Mouse (Mus musculus) cerebellum, postnatal 14 days (tissue): ENCODE measurements around the gene Thsd7b.
A peak's percentile ranks its signal among the peaks of the same experiment; 100 is the strongest.

ENCODE experiments used
- DNase-seq, 2 experiments: peaks; one replicate each; pipeline ENCODE4 v3.0.0; 2021; ENCODE audit warnings: mixed read lengths in 2 of 2

Thsd7b gene

GRCm38 (mm10) chr1:129526967-129527366 is 253.9 kb downstream of the Thsd7b start:
- DNase-seq, result peak; percentile 65 to 80

DNA sequence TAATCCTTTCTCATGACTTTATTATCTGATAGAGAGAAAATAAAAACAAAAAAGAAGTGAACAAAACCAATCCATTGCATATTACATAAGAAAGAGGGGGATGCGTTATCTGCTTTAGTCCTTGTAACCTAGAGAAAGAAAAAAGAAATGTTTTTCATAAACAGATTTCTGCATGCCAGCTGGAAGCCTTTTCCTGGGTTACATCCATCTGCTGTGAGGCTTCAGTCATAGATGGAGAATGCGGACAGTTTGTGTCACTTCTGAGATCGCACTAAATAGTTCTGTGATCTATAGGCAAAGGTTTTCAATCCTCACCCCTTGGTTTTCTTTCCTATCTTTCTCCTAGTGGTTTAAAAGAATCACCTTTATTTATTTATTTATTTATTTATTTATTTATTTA is 259.1 kb downstream of the Thsd7b start:
- peak; percentile 22 to 39 for DNase-seq

DNA sequence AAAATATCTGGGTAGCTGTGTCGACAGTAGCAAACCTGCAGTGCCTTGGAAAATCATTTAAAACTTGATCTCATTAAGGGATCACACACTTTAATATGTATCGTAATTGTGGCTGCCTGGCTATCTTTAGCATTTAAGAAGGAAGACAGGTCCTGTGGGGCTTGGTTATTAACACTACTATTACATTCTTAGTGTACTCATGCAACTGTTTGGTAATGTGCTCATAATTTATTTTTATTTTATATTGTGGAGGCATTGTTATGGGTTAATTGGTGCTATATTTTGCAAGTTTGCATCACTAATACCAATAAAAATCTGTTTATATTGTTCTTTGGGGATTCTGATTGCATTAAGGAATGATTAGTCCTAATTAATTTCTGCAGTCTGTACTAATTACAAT is 265.4 kb downstream of the Thsd7b start:
- DNase-seq, result no peak

DNA sequence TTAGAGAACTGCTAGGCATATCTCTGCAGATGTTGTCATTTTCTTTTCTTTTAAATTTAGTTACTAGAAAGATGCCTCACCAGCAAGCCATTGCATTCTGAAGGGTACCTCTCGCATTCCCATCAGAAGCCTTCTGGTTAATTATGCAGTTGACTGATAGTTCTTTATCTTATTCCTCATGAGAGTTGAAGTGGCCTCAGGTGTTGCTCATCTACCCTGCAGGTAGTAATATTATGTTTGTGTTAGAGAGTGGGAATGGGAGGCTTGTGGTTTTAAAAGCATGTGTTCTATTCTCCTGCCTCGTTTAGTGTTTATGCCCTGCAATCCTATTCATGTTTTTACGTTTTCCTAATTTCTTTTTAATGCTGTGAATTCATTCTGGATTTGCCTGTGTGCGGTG is 265.9 kb downstream of the Thsd7b start:
- no peak for DNase-seq

GRCm38 (mm10) chr1:129540751-129541150 is 267.6 kb downstream of the Thsd7b start:
- no peak for DNase-seq

- no peak for DNase-seq
These were observed 269.6 kb downstream of the Thsd7b start for GRCm38 (mm10) chr1:129542563-129543146.

DNA sequence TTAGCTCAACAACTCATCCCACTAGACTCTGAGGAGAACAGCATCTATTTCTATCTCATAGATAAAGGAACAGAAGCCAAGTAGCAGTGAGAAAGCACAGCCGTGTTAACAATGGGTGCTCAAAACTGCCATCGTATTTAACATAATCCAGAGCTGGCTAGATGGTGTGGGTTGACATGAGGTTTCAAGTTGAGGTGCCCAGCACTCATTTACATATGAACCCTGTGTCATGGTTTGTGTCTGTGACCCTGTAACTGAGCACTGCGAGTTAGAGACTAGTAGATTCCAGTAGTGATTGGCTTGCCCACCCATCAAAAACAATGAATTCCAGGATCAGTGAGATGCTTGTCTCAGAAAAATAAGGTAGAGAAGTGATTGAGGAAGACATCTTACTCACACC is 270.1 kb downstream of the Thsd7b start:
- no peak for DNase-seq

GRCm38 (mm10) chr1:129558054-129558453 is 285.0 kb downstream of the Thsd7b start:
- no peak for DNase-seq

- no peak for DNase-seq
These were observed 286.0 kb downstream of the Thsd7b start for GRCm38 (mm10) chr1:129559137-129559536.

DNA sequence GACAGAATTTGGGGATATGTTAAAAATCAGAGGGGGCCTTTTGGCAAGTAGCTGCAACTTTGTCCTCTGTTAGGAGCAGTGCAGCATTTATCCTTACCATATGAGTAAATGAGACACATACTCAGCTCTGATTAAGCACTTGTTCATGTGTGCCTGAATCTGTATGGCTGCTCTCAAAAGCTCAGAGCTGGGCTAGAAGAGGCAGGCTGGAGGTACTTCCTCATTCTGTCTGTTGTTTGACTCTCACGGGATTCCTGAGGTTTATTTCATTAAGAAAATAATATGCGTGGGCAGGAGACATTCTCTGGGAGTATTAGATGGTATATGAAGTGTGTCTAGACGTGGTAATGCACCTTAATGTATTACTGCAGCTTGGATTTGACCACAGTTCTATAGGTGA is 286.7 kb downstream of the Thsd7b start:
- no peak for DNase-seq

- no peak for DNase-seq
These were observed 289.6 kb downstream of the Thsd7b start for GRCm38 (mm10) chr1:129562707-129563106.

DNA sequence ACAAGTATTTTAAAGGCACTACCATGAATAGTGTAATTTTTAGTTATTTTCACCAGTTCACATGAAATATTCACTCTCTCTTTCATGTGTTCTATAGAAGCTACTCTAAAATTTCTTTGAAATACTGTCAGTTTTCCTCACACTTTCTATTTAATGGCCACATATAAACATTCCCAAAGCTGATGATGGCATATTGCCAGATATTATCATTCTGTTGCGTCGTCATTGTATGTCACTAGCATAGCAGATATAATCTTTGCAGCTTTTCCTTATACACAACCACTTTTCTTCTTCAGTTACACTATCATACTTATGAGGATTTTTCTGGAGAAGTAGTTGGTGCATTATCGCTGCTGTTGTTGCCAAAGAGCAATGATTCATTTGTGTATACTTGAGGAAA is 297.4 kb downstream of the Thsd7b start:
- no peak for DNase-seq

GRCm38 (mm10) chr1:129579955-129580354 is 306.9 kb downstream of the Thsd7b start:
- no peak for DNase-seq

DNA sequence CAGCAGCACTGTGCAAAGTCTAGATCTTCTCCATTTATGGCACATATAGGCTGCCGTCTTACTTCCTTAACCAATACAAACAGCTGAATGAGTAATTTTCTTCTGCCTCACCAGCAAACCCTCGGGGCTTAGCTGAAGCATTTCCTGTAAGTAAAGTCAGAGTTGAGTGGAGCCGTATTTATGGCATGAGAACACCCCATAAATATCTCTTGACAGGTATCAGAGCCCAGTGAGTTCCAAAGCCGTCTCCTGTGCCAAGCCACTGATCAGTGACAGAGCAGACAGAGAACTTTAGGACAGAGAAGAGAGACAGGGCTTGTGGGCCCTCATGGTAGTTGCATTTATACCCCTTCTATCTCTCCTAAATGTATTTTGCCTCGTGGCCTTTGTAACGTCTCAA is 313.5 kb downstream of the Thsd7b start:
- no peak for DNase-seq

GRCm38 (mm10) chr1:129589366-129590002 is 316.4 kb downstream of the Thsd7b start:
- peak in 1 of 2 experiments; percentile 19 for DNase-seq

DNA sequence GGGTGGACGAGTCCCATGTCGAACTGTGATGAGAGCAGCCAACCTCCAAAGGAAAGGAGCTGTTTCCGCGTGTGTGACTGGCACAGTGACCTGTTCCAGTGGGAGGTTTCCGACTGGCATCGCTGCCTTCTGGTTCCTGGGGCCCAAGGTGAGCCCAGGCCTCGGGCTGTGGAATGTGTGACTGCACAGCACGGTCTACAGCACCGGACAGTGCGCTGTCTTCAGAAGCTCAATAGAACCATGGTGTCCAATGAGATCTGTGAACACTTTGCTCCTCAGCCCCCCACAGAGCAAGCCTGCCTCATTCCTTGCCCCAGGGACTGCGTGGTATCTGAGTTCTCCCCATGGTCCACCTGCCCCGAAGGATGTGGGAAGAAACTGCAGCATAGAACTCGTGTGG is 322.3 kb downstream of the Thsd7b start:
- no peak for DNase-seq

- no peak for DNase-seq
These were observed 327.8 kb downstream of the Thsd7b start for GRCm38 (mm10) chr1:129600933-129601332.

DNA sequence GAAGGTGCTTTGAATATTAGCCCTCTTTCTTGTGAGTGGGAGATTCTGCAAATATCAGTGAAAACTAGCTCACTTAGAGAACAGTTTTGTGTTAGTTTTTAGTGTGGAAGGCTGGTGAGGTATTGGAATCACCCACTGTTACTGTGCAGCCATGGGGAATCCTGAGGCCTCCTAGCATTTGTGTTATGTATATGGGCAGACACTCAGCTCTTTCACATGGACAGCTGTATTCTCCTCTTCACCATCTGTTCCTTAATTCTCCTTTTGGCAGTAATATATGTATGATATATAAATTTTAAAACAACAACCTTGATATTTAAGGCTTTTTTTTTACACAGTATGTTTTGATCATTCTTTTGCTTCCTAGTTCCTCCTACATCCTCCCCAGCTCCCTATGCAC is 329.2 kb downstream of the Thsd7b start:
- DNase-seq, result no peak

- DNase-seq, result no peak
These were observed 335.3 kb downstream of the Thsd7b start for GRCm38 (mm10) chr1:129608395-129608794.

GRCm38 (mm10) chr1:129616080-129616479 is 343.0 kb downstream of the Thsd7b start:
- no peak for DNase-seq

DNA sequence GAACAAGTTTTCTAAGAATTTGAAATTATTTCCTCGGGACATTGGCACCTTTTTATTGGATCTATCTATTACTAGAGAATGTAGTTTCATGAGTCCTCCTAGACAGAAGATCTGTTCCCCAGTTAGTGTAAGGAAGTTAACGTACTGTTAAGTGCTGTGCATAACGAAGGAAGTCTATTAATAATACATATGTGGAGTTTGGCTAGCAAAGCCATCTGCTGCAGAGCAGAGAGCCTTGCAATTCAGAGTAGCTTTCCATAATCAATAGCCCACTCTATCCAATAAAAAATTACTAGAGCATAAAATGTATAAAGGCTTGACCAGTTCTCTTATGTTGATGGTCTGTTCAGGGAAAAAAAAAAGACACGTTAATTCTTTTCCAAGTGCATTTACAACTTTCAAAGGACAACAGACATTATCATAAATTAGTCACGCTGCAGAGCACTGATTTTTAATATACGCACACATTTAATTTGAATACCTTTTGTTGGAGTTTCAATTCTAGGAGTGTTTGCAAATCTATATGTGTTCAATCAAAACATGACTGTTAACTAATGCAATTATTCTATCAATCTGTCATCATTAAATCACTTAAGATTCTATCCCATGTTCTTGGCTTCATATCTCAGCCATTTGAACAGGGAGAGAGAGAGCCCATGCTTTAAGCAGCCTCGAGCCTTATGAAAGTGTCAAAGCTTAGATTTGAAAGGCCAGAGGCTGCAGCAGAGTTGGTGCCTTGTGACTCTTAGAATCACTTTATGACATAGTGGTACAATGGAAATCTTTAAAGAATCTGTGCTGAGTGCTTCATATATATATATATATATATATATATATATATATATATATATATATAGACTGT is 346.6 kb downstream of the Thsd7b start:
- DNase-seq, result no peak

DNA sequence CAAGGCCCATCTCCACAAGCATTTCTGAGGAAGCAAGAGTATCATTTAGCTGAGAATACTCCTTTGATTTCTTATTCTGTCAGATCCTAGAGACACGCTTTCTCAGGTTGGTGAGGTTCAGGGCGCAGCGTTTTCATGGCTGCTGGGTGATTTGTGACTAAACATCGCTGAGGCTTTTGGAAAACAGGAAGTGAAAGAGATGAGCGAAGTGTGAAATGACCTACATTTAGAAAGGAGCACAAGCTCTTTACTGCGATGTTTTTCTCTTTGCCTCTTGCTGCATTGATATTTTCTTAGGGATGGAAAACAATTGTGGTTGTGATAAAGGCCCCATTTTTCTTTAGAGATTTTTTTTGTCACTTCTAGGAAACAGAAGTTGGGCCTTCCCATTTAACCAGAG is 351.4 kb downstream of the Thsd7b start:
- DNase-seq, result no peak

- DNase-seq, result no peak
These were observed 362.0 kb downstream of the Thsd7b start for GRCm38 (mm10) chr1:129635146-129635545.

DNA sequence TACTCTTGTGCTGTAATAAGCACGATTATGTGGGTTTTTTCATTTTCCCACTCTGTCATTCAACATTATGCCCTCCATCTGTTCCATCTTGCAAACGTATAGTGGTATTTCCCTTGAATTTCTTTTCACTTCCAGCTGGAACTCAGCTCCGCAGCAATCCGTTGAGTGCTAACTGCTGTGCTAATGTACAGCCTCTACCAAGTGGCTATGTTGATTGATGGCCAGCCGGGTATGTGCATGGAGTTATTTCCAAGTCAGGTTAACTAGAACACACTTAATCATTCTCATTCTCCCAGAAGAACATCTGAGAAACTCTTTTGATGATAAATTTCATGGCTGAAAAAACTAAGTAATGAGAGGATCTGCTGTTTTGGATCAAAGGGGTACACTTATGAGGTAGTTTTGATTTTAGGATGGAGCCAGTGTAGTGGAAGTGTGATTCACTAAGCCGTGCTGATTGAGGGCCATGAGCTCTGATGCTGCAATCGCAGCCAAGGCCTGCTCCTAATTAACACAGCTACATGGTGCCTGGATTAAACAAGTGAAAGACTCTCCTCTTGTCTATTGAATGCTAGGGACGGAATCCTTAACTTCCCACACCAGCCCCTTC is 371.3 kb downstream of the Thsd7b start:
- peak; percentile 2 to 6 for DNase-seq
